Mouse (Mus musculus) stomach, embryonic 16.5 days (tissue): ENCODE results near the gene Synj1. TPM values are rescaled to one million over a fixed set of nuclear protein-coding genes. Genes with fewer than 3 reads are reported as not detected.
A peak's percentile ranks its signal among the peaks of the same experiment; 100 is the strongest.

Experiments
- ATAC-seq: fragments of 200-750 bp; cut with Nextera tagmentation; 2 replicates; pipeline ENCODE4 v1.8.0; 2017; ENCODE audit warnings: moderate number of reproducible peaks, moderate TSS enrichment; ENCODE audit not compliant: insufficient read depth, low FRiP score
- H3K27ac ChIP-seq: fragments of 300-500 bp; sonication (generic); 2 replicates; pipeline ENCODE4 v1.5.1; 2014; ENCODE audit warnings: low read length
- H3K27me3 ChIP-seq: fragments of 300-500 bp; sonication (generic); 2 replicates; pipeline ENCODE4 v1.6.1; 2014; ENCODE audit warnings: low read length, control low read depth, mixed read lengths; ENCODE audit not compliant: control insufficient read depth, insufficient read depth
- H3K36me3 ChIP-seq: fragments of 300-500 bp; sonication (generic); 2 replicates; pipeline ENCODE4 v1.6.1; 2014; ENCODE audit warnings: low read length; ENCODE audit not compliant: control insufficient read depth, insufficient read depth
- H3K4me1 ChIP-seq: fragments of 300-500 bp; sonication (generic); 2 replicates; pipeline ENCODE4 v1.6.1; 2014; ENCODE audit warnings: low read length, control low read depth, mixed read lengths; ENCODE audit not compliant: control insufficient read depth, insufficient read depth
- H3K4me2 ChIP-seq: fragments of 300-500 bp; sonication (generic); 2 replicates; pipeline ENCODE4 v1.6.1; 2014; ENCODE audit warnings: low read depth, low read length, mixed read lengths
- H3K4me3 ChIP-seq: fragments of 300-500 bp; sonication (generic); replicated peaks from 2 replicates; pipeline ENCODE4 v1.5.1; 2014; ENCODE audit warnings: mild to moderate bottlenecking, low read length
- H3K9ac ChIP-seq: fragments of 300-500 bp; sonication (generic); 2 replicates; pipeline ENCODE4 v1.6.1; 2014; ENCODE audit warnings: low read length
- H3K9me3 ChIP-seq: fragments of 300-500 bp; sonication (generic); replicated peaks from 2 replicates; pipeline ENCODE4 v1.6.1; 2016; ENCODE audit warnings: low read length, control low read depth; ENCODE audit not compliant: control insufficient read depth
- WGBS: fragments of 180-500 bp; shearing (Covaris S2); extraction: QIAGEN DNeasy Blood & Tissue Kit; methylation state at CpG from one replicate; pipeline ENCODE4 v1.1.7; 2014; 5-methylcytosine and 5-hydroxymethylcytosine counted together
- polyA plus RNA-seq: library from polyadenylated mRNA; unstranded; fragments of >200 nt; fragmentation: Nextera tagmentation; extraction: Ambion mirVana; gene quantifications from 2 replicates; pipeline ENCODE4 v1.2.1, GENCODE M21; 2015

The Synj1 gene
- polyA plus RNA-seq, 1 experiment from 2014 or later = 14.6 TPM

GRCm38 (mm10) chr16:90916040-90916481 is 95.0 kb downstream of the Synj1 start:
- Histone ChIP-seq H3K4me3 (no peak overlapping the region), H3K4me2 (peak overlapping the region; percentile 3; the same call in 1 of the 2 replicates), H3K36me3 (no peaks in the 10 kb centered on the region), H3K9ac (no peak overlapping the region), H3K27ac (0 out of 2 replicates have a peak overlapping the region, but pooled peaks have one; percentile 34), H3K9me3 (no peaks in the 10 kb centered on the region), H3K27me3 (no peaks in the 10 kb centered on the region), H3K4me1 (no peaks in the 10 kb centered on the region)
- peak; percentile 47 for ATAC-seq
- 27% methylated on average over 12 of the region's 12 CpGs for WGBS

GRCm38 (mm10) chr16:90911766-90912165 is 99.3 kb downstream of the Synj1 start:
- Histone ChIP-seq H3K4me1 (no peaks in the 10 kb centered on the region), H3K27me3 (no peaks in the 10 kb centered on the region), H3K9ac (no peak overlapping the region), H3K4me3 (no peak overlapping the region), H3K4me2 (no peak overlapping the region), H3K27ac (no peak overlapping the region), H3K36me3 (no peaks in the 10 kb centered on the region), H3K9me3 (no peaks in the 10 kb centered on the region)
- no peak for ATAC-seq
- WGBS = 90% methylated on average over 13 of the region's 13 CpGs

- no peaks in the 10 kb centered on the region for H3K9me3 ChIP-seq
- H3K9ac ChIP-seq = no peak overlapping the region
- 75% methylated on average over 17 of the region's 17 CpGs for WGBS
- H3K36me3 ChIP-seq = no peaks in the 10 kb centered on the region
- no peaks in the 10 kb centered on the region for H3K27me3 ChIP-seq
- ATAC-seq = no peak
- no peak overlapping the region for H3K4me2 ChIP-seq
- H3K4me1 ChIP-seq = no peaks in the 10 kb centered on the region
- no peak overlapping the region for H3K27ac ChIP-seq
- H3K4me3 ChIP-seq = no peak overlapping the region
Measured at GRCm38 (mm10) chr16:90910855-90911533, 100.1 kb downstream of the Synj1 start.

- H3K27ac ChIP-seq = no peak overlapping the region
- H3K36me3 ChIP-seq = no peaks in the 10 kb centered on the region
- H3K27me3 ChIP-seq = no peaks in the 10 kb centered on the region
- no peak for ATAC-seq
- H3K4me2 ChIP-seq = no peak overlapping the region
- 64% methylated on average over 7 of the region's 7 CpGs for WGBS
- no peak overlapping the region for H3K4me3 ChIP-seq
- H3K9me3 ChIP-seq = no peaks in the 10 kb centered on the region
- no peak overlapping the region for H3K9ac ChIP-seq
- no peaks in the 10 kb centered on the region for H3K4me1 ChIP-seq
Measured at GRCm38 (mm10) chr16:90907250-90907649, 103.9 kb downstream of the Synj1 start.

- Histone ChIP-seq H3K9me3 (no peaks in the 10 kb centered on the region), H3K27me3 (no peaks in the 10 kb centered on the region), H3K4me1 (no peaks in the 10 kb centered on the region), H3K27ac (no peak overlapping the region), H3K4me3 (no peak overlapping the region), H3K36me3 (no peaks in the 10 kb centered on the region), H3K4me2 (no peak overlapping the region), H3K9ac (no peak overlapping the region)
- ATAC-seq = no peak
- 40% methylated on average over 5 of the region's 5 CpGs for WGBS
Measured at GRCm38 (mm10) chr16:90903300-90903699, 107.8 kb downstream of the Synj1 start.

GRCm38 (mm10) chr16:90901364-90901763 is 109.7 kb downstream of the Synj1 start:
- Histone ChIP-seq H3K36me3 (no peaks in the 10 kb centered on the region), H3K27me3 (no peaks in the 10 kb centered on the region), H3K4me3 (no peak overlapping the region), H3K4me1 (no peaks in the 10 kb centered on the region), H3K27ac (no peak overlapping the region), H3K9me3 (no peaks in the 10 kb centered on the region), H3K4me2 (no peak overlapping the region), H3K9ac (no peak overlapping the region)
- WGBS = 56% methylated on average over 4 of the region's 4 CpGs
- no peak for ATAC-seq

- no peak for ATAC-seq
- H3K27ac ChIP-seq = no peak overlapping the region
- no peak overlapping the region for H3K4me3 ChIP-seq
- H3K9ac ChIP-seq = no peak overlapping the region
- no peaks in the 10 kb centered on the region for H3K9me3 ChIP-seq
- H3K4me2 ChIP-seq = no peak overlapping the region
- no peaks in the 10 kb centered on the region for H3K27me3 ChIP-seq
- H3K36me3 ChIP-seq = no peaks in the 10 kb centered on the region
- H3K4me1 ChIP-seq = no peaks in the 10 kb centered on the region
- 28% methylated on average over 12 of the region's 12 CpGs for WGBS
Measured at GRCm38 (mm10) chr16:90899498-90899897, 111.6 kb downstream of the Synj1 start.

- no peaks in the 10 kb centered on the region for H3K27me3 ChIP-seq
- no peak overlapping the region for H3K4me3 ChIP-seq
- no peaks in the 10 kb centered on the region for H3K36me3 ChIP-seq
- H3K9ac ChIP-seq = no peak overlapping the region
- 89% methylated on average over 3 of the region's 3 CpGs for WGBS
- no peaks in the 10 kb centered on the region for H3K4me1 ChIP-seq
- H3K4me2 ChIP-seq = no peak overlapping the region
- ATAC-seq = no peak
- H3K9me3 ChIP-seq = no peaks in the 10 kb centered on the region
- no peak overlapping the region for H3K27ac ChIP-seq
Measured at GRCm38 (mm10) chr16:90897651-90898050, 113.5 kb downstream of the Synj1 start.

- no peak overlapping the region for H3K27ac ChIP-seq
- no peak for ATAC-seq
- H3K27me3 ChIP-seq = no peaks in the 10 kb centered on the region
- H3K9me3 ChIP-seq = no peaks in the 10 kb centered on the region
- no peak overlapping the region for H3K9ac ChIP-seq
- H3K4me3 ChIP-seq = no peak overlapping the region
- no peak overlapping the region for H3K4me2 ChIP-seq
- H3K36me3 ChIP-seq = no peaks in the 10 kb centered on the region
- 30% methylated on average over 9 of the region's 9 CpGs for WGBS
- H3K4me1 ChIP-seq = no peaks in the 10 kb centered on the region
Measured at GRCm38 (mm10) chr16:90893792-90894191, 117.3 kb downstream of the Synj1 start.
